Mouse (Mus musculus) spleen, adult 2 months (tissue): ENCODE data around the gene Epha6.

Source experiments
- CTCF ChIP-seq: fragments of 200-500 bp; IDR thresholded peaks from 2 replicates; pipeline ENCODE4 v1.5.1; 2011; ENCODE audit warnings: mild to moderate bottlenecking, inconsistent platforms; ENCODE audit not compliant: insufficient read depth, insufficient read length, insufficient replicate concordance; ENCODE audit errors: extremely low read depth
- POLR2A ChIP-seq: fragments of 200-500 bp; IDR thresholded peaks from 2 replicates; pipeline ENCODE4 v1.6.1; 2011; ENCODE audit warnings: low read depth, low read length, inconsistent platforms

DNA sequence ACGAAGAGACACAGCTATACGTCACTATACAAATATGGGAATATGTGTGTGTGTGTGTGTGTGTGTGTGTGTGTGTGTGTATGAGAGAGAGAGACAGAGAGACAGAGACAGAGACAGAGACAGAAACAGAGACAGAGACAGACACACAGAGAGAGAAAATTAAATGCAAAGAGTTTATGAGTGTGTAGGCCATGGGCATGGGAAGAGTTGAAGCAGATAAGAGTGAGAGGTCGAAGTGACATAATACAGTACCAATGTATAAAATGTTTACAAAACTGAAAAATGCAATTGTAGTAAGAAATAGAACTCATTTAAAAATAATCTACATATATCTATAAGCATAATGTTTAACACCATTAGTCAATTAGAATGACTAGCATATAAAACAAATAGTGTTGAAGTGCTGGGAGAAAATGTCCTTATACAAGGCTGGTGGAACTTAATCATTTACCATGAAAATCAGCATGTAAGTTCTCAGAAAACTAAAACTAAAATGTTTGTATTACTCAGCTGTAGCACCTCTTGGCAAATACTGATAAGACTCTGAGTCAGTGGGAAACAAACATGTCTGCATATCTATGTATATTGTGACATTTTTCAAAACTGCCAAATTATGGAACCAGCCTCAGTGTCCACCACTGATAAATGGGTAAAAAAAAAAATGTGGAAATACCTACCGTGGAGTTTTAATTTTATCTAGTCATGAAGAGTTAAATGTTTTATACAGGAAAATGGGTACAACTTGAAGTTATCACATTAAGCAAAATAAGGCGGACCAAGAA is 371.2 kb downstream of the Epha6 start:
- TF ChIP-seq CTCF (no peak), POLR2A (no peak)
